Mouse (Mus musculus) lung, adult 2 months (tissue): ENCODE measurements around the gene Six1.

Experiments
- CTCF ChIP-seq: fragments of 200-500 bp; IDR thresholded peaks from 2 replicates; pipeline ENCODE4 v1.5.1; 2011; ENCODE audit warnings: mild to moderate bottlenecking, low read length, control low read depth; ENCODE audit not compliant: insufficient read depth
- POLR2A ChIP-seq: fragments of 200-500 bp; IDR thresholded peaks from 2 replicates; pipeline ENCODE4 v1.6.1; 2011; ENCODE audit warnings: low read depth, mild to moderate bottlenecking, control low read depth, low read length, borderline replicate concordance; ENCODE audit errors: extremely low read depth

GRCm38 (mm10) chr12:73042406-73042805 is 11.3 kb downstream of the Six1 start:
- TF ChIP-seq CTCF (no peak), POLR2A (no peak)
